In genomic region chr8:85027516-85027855, GRCm38 (mm10) we compare ENCODE assay signal across 8 mouse cellular contexts. TPM values are rescaled to one million over a fixed set of nuclear protein-coding genes. Genes with fewer than 3 reads are reported as not detected.
DNase-seq lines count a peak whose midpoint lies in the region; ATAC-seq and TF ChIP-seq lines count a peak whose summit lies in the region.

No protein-coding gene starts in this region.

- H3K79me2 ChIP-seq in heart, adult 2 months (replicated peaks; ENCODE audit: control insufficient read depth, insufficient read depth, low read length): peaks cover 5% of the 10 kb centered on the region; the same call in 1 of the 2 replicates
- H3K79me2 ChIP-seq in C2C12 (ENCODE audit: control insufficient read depth, insufficient read depth): peaks cover 85% of the 10 kb centered on the region

- H3K27me3 ChIP-seq in heart, adult 2 months (ENCODE audit: control insufficient read depth, insufficient read depth, low read length): no peaks in the 10 kb centered on the region
- H3K27me3 ChIP-seq in C2C12 (ENCODE audit: control insufficient read depth, insufficient read depth, insufficient read length): no peaks in the 10 kb centered on the region
- H3K27me3 ChIP-seq in limb, embryonic 14.5 days (ENCODE audit: control insufficient read depth, insufficient read depth, low read length): no peaks in the 10 kb centered on the region

- H3K4me2 ChIP-seq in limb, embryonic 14.5 days (replicated peaks; ENCODE audit: low read depth, low read length, severe bottlenecking): peak overlapping the region; percentile 89

- H3K4me1 ChIP-seq in heart, adult 2 months (ENCODE audit: control insufficient read depth, insufficient read depth, low read length): peaks cover 15% of the 10 kb centered on the region
- H3K4me1 ChIP-seq in embryonic fibroblast, embryonic 13.5 days (ENCODE audit: control insufficient read depth, insufficient read depth, low read length): peaks cover 13% of the 10 kb centered on the region
- H3K4me1 ChIP-seq in limb, embryonic 14.5 days (ENCODE audit: control insufficient read depth, insufficient read depth, low read length): peaks cover 30% of the 10 kb centered on the region
- peaks cover 13% of the 10 kb centered on the region for H3K4me1 ChIP-seq in olfactory bulb, adult 2 months (ENCODE audit: control insufficient read depth, insufficient read depth, low read length)

- WGBS in heart, adult 2 months: under 1% methylated on average over 13 of the region's 13 CpGs
- 1% methylated on average over 13 of the region's 13 CpGs for WGBS in limb, embryonic 14.5 days
- under 1% methylated on average over 13 of the region's 13 CpGs for WGBS in olfactory bulb, adult 2 months

- DNase-seq in heart, adult 2 months: no peak
- DNase-seq in heart, postnatal 14 days: no peak
- no peak for DNase-seq in limb, embryonic 14.5 days (ENCODE audit: low spot score)
- DNase-seq in right cerebral cortex, postnatal 36 days (ENCODE audit: low spot score in 2 of 2): no peak
- no peak for DNase-seq in cerebellum, adult 9-11 months

- H3K79me3 ChIP-seq in C2C12 (ENCODE audit: low read depth): peaks cover 67% of the 10 kb centered on the region

- TF ChIP-seq CTCF in heart, adult 2 months (IDR thresholded peaks at IDR 0.05): no peak
- no peak for TF ChIP-seq CTCF in C2C12 (IDR thresholded peaks at IDR 0.05; ENCODE audit: control insufficient read depth, insufficient read depth, insufficient read length)
- TF ChIP-seq CTCF in embryonic fibroblast, embryonic 13.5 days (IDR thresholded peaks at IDR 0.05; ENCODE audit: borderline replicate concordance, insufficient read depth, low read length): no peak
- TF ChIP-seq CTCF in olfactory bulb, adult 2 months (IDR thresholded peaks at IDR 0.05; ENCODE audit: insufficient read depth, low read depth, low read length): no peak

- intact Hi-C loops in heart, adult 2 months (cut with DNase I): loop anchor here (10.0 kb wide), 1 partner anchor 53 kb away; the partner anchor contains the start of gene Junb
- intact Hi-C loops in heart, postnatal 14 days (cut with DNase I): no loop called here

- peaks cover 6% of the 10 kb centered on the region; the same call in 1 of the 2 replicates for H3K36me3 ChIP-seq in heart, adult 2 months (ENCODE audit: control insufficient read depth, insufficient read depth, low read length)
- peaks cover 44% of the 10 kb centered on the region for H3K36me3 ChIP-seq in C2C12 (ENCODE audit: control insufficient read depth, insufficient read depth)
- H3K36me3 ChIP-seq in limb, embryonic 14.5 days (ENCODE audit: control insufficient read depth, insufficient read depth, low read length): peaks cover 47% of the 10 kb centered on the region

- peak overlapping the region; percentile 90 for H3K9ac ChIP-seq in heart, adult 2 months (ENCODE audit: low read depth, low read length)
- H3K9ac ChIP-seq in limb, embryonic 14.5 days (ENCODE audit: low read depth, low read length, severe bottlenecking): peak overlapping the region; percentile 97

- peak overlapping the region; percentile 87 for H3K4me3 ChIP-seq in heart, adult 2 months
- H3K4me3 ChIP-seq in C2C12 (ENCODE audit: insufficient read depth, poor library complexity, severe bottlenecking): peak overlapping the region; percentile 98
- H3K4me3 ChIP-seq in embryonic fibroblast, embryonic 13.5 days (ENCODE audit: insufficient read depth, low read length): peak overlapping the region; percentile 94
- peak overlapping the region; percentile 100 for H3K4me3 ChIP-seq in limb, embryonic 14.5 days (replicated peaks; ENCODE audit: low read length)
- H3K4me3 ChIP-seq in olfactory bulb, adult 2 months (ENCODE audit: insufficient read depth, low read depth, low read length): peak overlapping the region; percentile 96

- H3K27ac ChIP-seq in heart, adult 2 months: peak overlapping the region; percentile 100
- peak overlapping the region; percentile 6; the same call in 1 of the 2 replicates for H3K27ac ChIP-seq in embryonic fibroblast, embryonic 13.5 days (ENCODE audit: insufficient read depth, low read length)
- H3K27ac ChIP-seq in limb, embryonic 14.5 days (replicated peaks; ENCODE audit: low read depth, low read length): peak overlapping the region; percentile 88
- H3K27ac ChIP-seq in olfactory bulb, adult 2 months (ENCODE audit: insufficient read depth, low read depth, low read length): no peak overlapping the region

- TF ChIP-seq EP300 in heart, adult 2 months (IDR thresholded peaks at IDR 0.05; ENCODE audit: insufficient read depth, low read depth, low read length): no peak

- no peak for ATAC-seq in limb, embryonic 14.5 days (ENCODE audit: low FRiP score, low read depth)

- no peaks in the 10 kb centered on the region for H3K9me3 ChIP-seq in limb, embryonic 14.5 days (ENCODE audit: control insufficient read depth, low read length)

- no peak for TF ChIP-seq POLR2A in heart, adult 2 months (IDR thresholded peaks at IDR 0.05; ENCODE audit: insufficient read depth, low read depth, low read length)
- TF ChIP-seq POLR2A in embryonic fibroblast, embryonic 13.5 days (IDR thresholded peaks at IDR 0.05; ENCODE audit: low read depth, low read length): 0 out of 2 replicates have a peak, but pooled peaks have one; percentile 2
- no peak for TF ChIP-seq POLR2A in limb, embryonic 14.5 days (IDR thresholded peaks at IDR 0.05; ENCODE audit: borderline replicate concordance, extremely low read depth, insufficient read depth, insufficient read length)
- TF ChIP-seq POLR2A in olfactory bulb, adult 2 months (IDR thresholded peaks at IDR 0.05; ENCODE audit: insufficient read depth, low read depth, low read length): no peak

- H3ac ChIP-seq in C2C12 (ENCODE audit: control insufficient read depth, insufficient read length, low read depth): peak overlapping the region; percentile 84

TF ChIP-seq in C2C12, 6 proteins besides CTCF, POLR2A, EP300 and RAD21:
- no peak for TF ChIP-seq MYOG (IDR thresholded peaks at IDR 0.05; ENCODE audit: control insufficient read depth, extremely low read depth, insufficient read length)
- TF ChIP-seq CEBPB (IDR thresholded peaks at IDR 0.05; ENCODE audit: low read depth): no peak
- TF ChIP-seq FOSL1 (IDR thresholded peaks at IDR 0.05; ENCODE audit: insufficient read depth, low read length, poor library complexity, severe bottlenecking): no peak
- TF ChIP-seq MAX (IDR thresholded peaks at IDR 0.05): no peak
- no peak for TF ChIP-seq USF1 (IDR thresholded peaks at IDR 0.05; ENCODE audit: low read depth)
- no peak for TF ChIP-seq MYOD1 (IDR thresholded peaks at IDR 0.05; ENCODE audit: control insufficient read depth, insufficient read length, low read depth)
TF ChIP-seq in C2C12: peak in this region for 0.

RNA-seq across cellular contexts. Expression of gene Trir, which starts 0.9 kb away (rescaled TPM):
- total RNA-seq in heart, adult 2 months (2021): 10 to 100 TPM; 81.5 to 94.1 TPM
- 47.2 and 54.3 TPM in 2 replicates for polyA plus RNA-seq in heart, adult 2 months (2012; rRNA removed)
- total RNA-seq in heart, postnatal 14 days (2021): 10 to 100 TPM; 90.8 to 99.1 TPM
- polyA plus RNA-seq in C2C12 (2012; fragmentation: generic; extraction: Trizol): 321 TPM
- polyA plus RNA-seq in embryonic fibroblast, embryonic 13.5 days (2011; ENCODE audit: insufficient read length, low read depth, missing spikeins): 108 and 117 TPM in 2 replicates
- polyA plus RNA-seq in limb, embryonic 14.5 days (2012; rRNA removed): 163 and 168 TPM in 2 replicates
- 135 and 156 TPM in 2 replicates for polyA plus RNA-seq in limb, embryonic 14.5 days (2014; fragmentation: Nextera tagmentation; extraction: Ambion mirVana)
- polyA plus RNA-seq in olfactory bulb, adult 2 months (2012; ENCODE audit: insufficient read depth, insufficient read length, low replicate concordance, missing spikeins): not detected in 2 replicates

RNA-seq across cellular contexts. Expression of gene Asna1, which starts 2.4 kb away (rescaled TPM):
- 10 to 100 TPM; 58.5 to 71.8 TPM for total RNA-seq in heart, adult 2 months (2021)
- 104 and 133 TPM in 2 replicates for polyA plus RNA-seq in heart, adult 2 months (2012; rRNA removed)
- 10 to 100 TPM; 65.7 to 67.1 TPM for total RNA-seq in heart, postnatal 14 days (2021)
- 253 TPM for polyA plus RNA-seq in C2C12 (2012; fragmentation: generic; extraction: Trizol)
- 71.1 and 73.2 TPM in 2 replicates for polyA plus RNA-seq in embryonic fibroblast, embryonic 13.5 days (2011; ENCODE audit: insufficient read length, low read depth, missing spikeins)
- 173 and 207 TPM in 2 replicates for polyA plus RNA-seq in limb, embryonic 14.5 days (2012; rRNA removed)
- polyA plus RNA-seq in limb, embryonic 14.5 days (2014; fragmentation: Nextera tagmentation; extraction: Ambion mirVana): 95.0 and 98.0 TPM in 2 replicates
- not detected in 2 replicates for polyA plus RNA-seq in olfactory bulb, adult 2 months (2012; ENCODE audit: insufficient read depth, insufficient read length, low replicate concordance, missing spikeins)

RNA-seq across cellular contexts. Expression of gene Tnpo2, which starts 9.2 kb away (rescaled TPM):
- 10 to 100 TPM; 26.8 to 28.4 TPM for total RNA-seq in heart, adult 2 months (2021)
- 26.8 and 34.8 TPM in 2 replicates for polyA plus RNA-seq in heart, adult 2 months (2012; rRNA removed)
- 10 to 100 TPM; 28.0 to 42.2 TPM for total RNA-seq in heart, postnatal 14 days (2021)
- polyA plus RNA-seq in C2C12 (2012; fragmentation: generic; extraction: Trizol): 52.0 TPM
- 106 and 120 TPM in 2 replicates for polyA plus RNA-seq in embryonic fibroblast, embryonic 13.5 days (2011; ENCODE audit: insufficient read length, low read depth, missing spikeins)
- polyA plus RNA-seq in limb, embryonic 14.5 days (2012; rRNA removed): 89.9 and 112 TPM in 2 replicates
- 16.9 and 18.0 TPM in 2 replicates for polyA plus RNA-seq in limb, embryonic 14.5 days (2014; fragmentation: Nextera tagmentation; extraction: Ambion mirVana)
- polyA plus RNA-seq in olfactory bulb, adult 2 months (2012; ENCODE audit: insufficient read depth, insufficient read length, low replicate concordance, missing spikeins): not detected in 2 replicates

RNA-seq across cellular contexts. Expression of gene Best2, which starts 13.2 kb away (rescaled TPM):
- not detected for total RNA-seq in heart, adult 2 months (2021)
- not detected in 2 replicates for polyA plus RNA-seq in heart, adult 2 months (2012; rRNA removed)
- total RNA-seq in heart, postnatal 14 days (2021): not detected
- polyA plus RNA-seq in C2C12 (2012; fragmentation: generic; extraction: Trizol): 0.04 TPM
- polyA plus RNA-seq in embryonic fibroblast, embryonic 13.5 days (2011; ENCODE audit: insufficient read length, low read depth, missing spikeins): not detected in 2 replicates
- 0.08 and 0.15 TPM in 2 replicates for polyA plus RNA-seq in limb, embryonic 14.5 days (2012; rRNA removed)
- not detected in 2 replicates for polyA plus RNA-seq in limb, embryonic 14.5 days (2014; fragmentation: Nextera tagmentation; extraction: Ambion mirVana)
- polyA plus RNA-seq in olfactory bulb, adult 2 months (2012; ENCODE audit: insufficient read depth, insufficient read length, low replicate concordance, missing spikeins): not detected in 2 replicates

RNA-seq across cellular contexts. Expression of gene Fbxw9, which starts 32.4 kb away (rescaled TPM):
- 1 to 10 TPM; 2.4 to 2.5 TPM for total RNA-seq in heart, adult 2 months (2021)
- polyA plus RNA-seq in heart, adult 2 months (2012; rRNA removed): 9.3 and 10.5 TPM in 2 replicates
- 1 to 10 TPM; 6.8 to 9.1 TPM for total RNA-seq in heart, postnatal 14 days (2021)
- polyA plus RNA-seq in C2C12 (2012; fragmentation: generic; extraction: Trizol): 20.0 TPM
- polyA plus RNA-seq in embryonic fibroblast, embryonic 13.5 days (2011; ENCODE audit: insufficient read length, low read depth, missing spikeins): 28.8 TPM in 2 replicates
- polyA plus RNA-seq in limb, embryonic 14.5 days (2012; rRNA removed): 51.0 and 73.3 TPM in 2 replicates
- 28.6 and 30.5 TPM in 2 replicates for polyA plus RNA-seq in limb, embryonic 14.5 days (2014; fragmentation: Nextera tagmentation; extraction: Ambion mirVana)
- not detected in 2 replicates for polyA plus RNA-seq in olfactory bulb, adult 2 months (2012; ENCODE audit: insufficient read depth, insufficient read length, low replicate concordance, missing spikeins)

Comparison
In these comparisons a context has a peak if more than half of its experiments do, and no peak if none do; other contexts are left out.
1. RNA of gene Asna1, which starts 2.4 kb away (polyA plus RNA-seq): 253 TPM in C2C12 (single experiment), 95.0 to 207 TPM in limb, embryonic 14.5 days, 104 to 133 TPM in heart, adult 2 months and 71.1 to 73.2 TPM in embryonic fibroblast, embryonic 13.5 days; not detected in olfactory bulb, adult 2 months; every median in the first group is over 10 times any median in the second.
2. Peak in every context shown above with its lines, with median percentiles within 50 percentile points of each other: H3K4me3 ChIP-seq.